Mouse (Mus musculus) skeletal muscle tissue, postnatal 0 days (tissue): ENCODE measurements around the gene 1700015F17Rik. TPM values are rescaled to one million over a fixed set of nuclear protein-coding genes. Genes with fewer than 3 reads are reported as not detected.

Experiments used
- polyA plus RNA-seq: library from polyadenylated mRNA; unstranded; fragments of >200 nt; fragmentation: Nextera tagmentation; extraction: Ambion mirVana; gene quantifications from 2 replicates; pipeline ENCODE4 v1.2.1, GENCODE M21; 2015

The 1700015F17Rik gene
- polyA plus RNA-seq, result not detected in 2 replicates

DNA sequence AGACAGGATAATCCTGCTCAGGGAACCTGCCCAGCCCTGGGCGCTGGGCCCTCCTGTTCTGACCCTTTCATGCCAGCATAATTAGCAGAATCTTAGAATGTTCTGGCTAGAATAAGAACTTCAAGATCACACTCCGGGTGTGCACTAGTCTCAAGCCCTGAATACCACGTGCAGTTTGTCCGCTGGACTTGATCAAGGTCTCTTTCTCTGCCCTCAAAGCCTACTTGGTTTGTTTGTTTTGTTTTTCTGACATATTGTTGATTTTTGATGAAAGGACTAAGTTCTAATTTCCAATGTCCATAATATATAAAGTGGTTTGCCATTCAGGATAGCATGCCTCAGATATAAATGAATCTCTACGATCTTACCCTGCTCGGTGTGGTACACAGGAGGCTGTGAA lies at the start of gene 1700015F17Rik:
1700015F17Rik (minus strand) TSS at position 101 of the 400 bp plus-strand sequence.

DNA sequence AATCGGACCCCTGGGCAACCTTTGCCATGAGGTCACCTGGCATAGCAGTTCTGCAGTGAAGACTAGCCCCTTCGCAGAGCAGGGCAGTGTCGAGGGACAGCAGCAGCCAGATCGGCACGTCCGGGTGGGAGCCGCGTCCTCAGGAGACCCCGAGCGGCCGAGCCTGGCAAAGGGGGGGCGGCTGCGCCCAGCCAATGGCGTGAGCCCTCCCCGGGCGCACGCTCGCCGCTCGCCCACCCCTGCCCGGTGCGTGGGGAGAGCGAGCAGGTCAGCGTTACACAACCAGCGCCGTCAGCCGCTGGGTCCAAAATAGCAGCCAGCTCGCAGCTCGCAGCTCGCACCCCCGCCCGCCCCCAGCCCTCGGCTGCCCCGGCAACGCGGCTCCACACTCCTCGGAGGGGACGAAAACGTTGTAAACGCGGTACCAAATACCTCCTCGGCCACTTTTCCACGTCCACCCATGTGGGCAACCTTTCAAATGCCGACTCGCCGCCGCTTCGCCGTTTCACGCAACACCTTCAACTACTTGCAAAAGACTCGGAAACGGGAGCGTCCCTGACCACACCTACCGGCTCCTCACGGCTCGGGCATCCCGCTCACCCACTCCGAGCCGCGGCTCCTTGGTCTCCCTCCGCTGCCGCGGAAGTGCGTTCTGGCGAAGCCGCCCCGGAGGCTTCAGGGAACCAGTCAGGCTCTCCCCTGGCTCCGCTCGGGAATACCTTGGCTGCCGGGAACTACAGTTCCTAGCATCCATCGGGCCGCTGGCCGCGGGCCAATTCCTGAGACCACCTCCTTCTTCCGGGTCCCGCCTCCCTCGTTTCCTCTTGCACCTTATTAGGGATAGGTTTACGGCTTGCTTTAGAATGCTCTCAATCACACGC lies 35.5 kb upstream of the 1700015F17Rik start, which contains the start of gene Cldn12:
Cldn12 (minus strand) TSS at position 763 of the 881 bp plus-strand sequence.

DNA sequence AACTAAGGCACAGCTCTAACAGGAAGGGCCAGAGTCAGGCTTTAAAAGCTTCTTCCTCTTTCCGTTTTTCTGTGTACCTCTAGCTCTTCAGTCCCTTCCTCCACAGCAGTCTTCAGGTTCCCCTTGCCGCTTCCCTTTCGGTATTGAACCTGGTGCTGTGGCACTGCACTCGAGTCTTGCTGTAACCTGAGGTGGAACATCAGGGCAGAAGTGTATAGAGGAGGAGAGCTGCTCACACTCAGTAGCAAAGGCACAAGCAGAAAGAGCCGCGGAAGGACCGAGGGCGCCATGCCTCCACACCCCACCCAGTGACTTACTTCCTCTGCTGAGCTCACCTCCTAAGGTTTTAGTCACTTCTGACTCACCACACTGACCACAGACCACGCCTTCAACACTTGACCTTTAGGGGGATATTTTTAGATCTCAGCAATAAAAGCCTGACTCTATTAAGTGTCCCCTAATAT lies 58.9 kb downstream of the 1700015F17Rik start, which contains the start of gene Cdk14:
Cdk14 (minus strand) TSS at position 321 of the 464 bp plus-strand sequence.

Other genes starting within 250 kb of the 1700015F17Rik start
- gene Cdk14, start 58.8 kb downstream of the 1700015F17Rik start, polyA plus RNA-seq, result 10.1 and 10.3 TPM in 2 replicates
- 9.8 and 10.8 TPM in 2 replicates for gene Cldn12, start 35.8 kb upstream of the 1700015F17Rik start, polyA plus RNA-seq
- 9.7 and 10.8 TPM in 2 replicates for gene Gtpbp10, start 80.4 kb upstream of the 1700015F17Rik start, polyA plus RNA-seq
- 0.37 and 0.41 TPM in 2 replicates for gene Gm8773, start 94.7 kb upstream of the 1700015F17Rik start, polyA plus RNA-seq
- gene Cfap69, start 185.1 kb upstream of the 1700015F17Rik start, polyA plus RNA-seq, result 0.52 and 0.67 TPM in 2 replicates
- gene Steap2, start 215.4 kb upstream of the 1700015F17Rik start, polyA plus RNA-seq, result 1.5 and 1.8 TPM in 2 replicates